Mouse (Mus musculus) bone marrow macrophage, adult 2 months (primary cell): ENCODE results near the gene Use1. TPM values are rescaled to one million over a fixed set of nuclear protein-coding genes. Genes with fewer than 3 reads are reported as not detected.

Experiments used
- H3K27ac ChIP-seq: 2 replicates; pipeline ENCODE4 v1.5.1; 2012; ENCODE audit warnings: low read depth, low read length; ENCODE audit not compliant: insufficient read depth
- H3K4me1 ChIP-seq: 2 replicates; pipeline ENCODE4 v1.6.1; 2012; ENCODE audit warnings: low read length; ENCODE audit not compliant: control insufficient read depth, insufficient read depth
- H3K4me3 ChIP-seq: 2 replicates; pipeline ENCODE4 v1.5.1; 2012; ENCODE audit warnings: mild to moderate bottlenecking, low read length, moderate library complexity; ENCODE audit not compliant: insufficient read depth
- CTCF ChIP-seq: IDR thresholded peaks from 2 replicates; pipeline ENCODE4 v1.5.1; 2012; ENCODE audit warnings: low read depth, mild to moderate bottlenecking, low read length, moderate library complexity
- POLR2A ChIP-seq: IDR thresholded peaks from 2 replicates; pipeline ENCODE4 v1.6.1; 2012; ENCODE audit warnings: mild to moderate bottlenecking, low read depth, low read length, borderline replicate concordance
- polyA plus RNA-seq: library from polyadenylated mRNA; stranded (reverse); fragments of >200 nt; gene quantifications from 2 replicates; pipeline ENCODE4 v1.2.4, GENCODE M21; 2012; ENCODE audit not compliant: missing spikeins, insufficient read depth, insufficient read length

The Use1 gene
- polyA plus RNA-seq, 1 experiment, result 131 TPM

DNA sequence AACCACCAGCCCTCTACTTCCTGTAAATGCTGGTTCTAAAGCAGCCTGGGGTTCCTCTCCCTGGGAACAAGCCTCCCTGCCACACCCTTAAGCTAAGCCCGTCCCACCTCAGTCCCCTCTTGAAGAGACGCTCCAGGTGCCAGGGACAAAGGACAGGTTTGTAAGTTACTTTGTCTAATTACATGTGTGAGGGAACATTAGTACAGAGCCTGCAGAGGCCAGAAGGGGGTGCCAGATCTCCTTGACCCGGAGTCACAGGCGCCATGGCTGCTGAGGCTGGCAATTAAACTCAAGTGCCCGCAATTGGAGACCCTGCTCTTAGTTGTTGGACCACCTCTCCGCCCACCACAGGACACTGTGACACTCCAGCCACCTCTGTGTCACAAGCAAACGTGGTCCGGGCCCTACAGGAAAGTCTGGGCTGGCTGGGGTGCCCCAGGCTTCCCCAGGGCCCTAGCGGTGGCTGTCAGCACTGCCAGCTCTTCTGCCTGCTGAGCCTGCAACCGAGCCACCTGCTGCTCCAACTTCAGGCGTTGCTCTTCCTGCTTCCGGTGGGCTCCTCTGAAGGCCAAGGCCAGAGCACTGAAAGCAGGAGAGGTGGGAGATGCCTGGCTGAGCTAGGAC is 18.7 kb downstream of the Use1 start:
- Histone ChIP-seq H3K27ac (no peak overlapping the region), H3K4me1 (peaks cover 27% of the 10 kb centered on the region), H3K4me3 (no peak overlapping the region)
- TF ChIP-seq POLR2A (no peak), CTCF (no peak)

DNA sequence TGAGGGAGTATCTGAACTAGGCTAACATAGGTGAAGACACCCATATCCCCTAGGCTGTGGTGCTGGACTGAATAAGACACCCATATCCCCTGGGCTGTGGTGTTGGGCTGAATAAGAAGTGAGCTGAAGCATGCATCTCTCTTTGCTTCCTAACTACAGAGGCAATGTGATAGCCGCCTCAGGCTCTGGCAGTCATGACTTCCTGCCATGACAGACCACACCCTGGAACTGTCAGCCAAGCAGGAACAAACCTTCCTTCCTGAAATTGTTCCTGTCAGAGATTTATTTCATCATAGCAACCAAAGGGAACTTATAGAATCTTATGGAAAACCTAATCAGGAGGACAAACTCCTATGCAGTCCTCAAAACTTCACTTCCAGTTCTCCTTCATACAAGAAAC is 21.6 kb downstream of the Use1 start:
- Histone ChIP-seq H3K4me1 (peaks cover 19% of the 10 kb centered on the region), H3K27ac (peak overlapping the region; percentile 55), H3K4me3 (no peak overlapping the region)
- TF ChIP-seq CTCF (no peak), POLR2A (no peak)

DNA sequence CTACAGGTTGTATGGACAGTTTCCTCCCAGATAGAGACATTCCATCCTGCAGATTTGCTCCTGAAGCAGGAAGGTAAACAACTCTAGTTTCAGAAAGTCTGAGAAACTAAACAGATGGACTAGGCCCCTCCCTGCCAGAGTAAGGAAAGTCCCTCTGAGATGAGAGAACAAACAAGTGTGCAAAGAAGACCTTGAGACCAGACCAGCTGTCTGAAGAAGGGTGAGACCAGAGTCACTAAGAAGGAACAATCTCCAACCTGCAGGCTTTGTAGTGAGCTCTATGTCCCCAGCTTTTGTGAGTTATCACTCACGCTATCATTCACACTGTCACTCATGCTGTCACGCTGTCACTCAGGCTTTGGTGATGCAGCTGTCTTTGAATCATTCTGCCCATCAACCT is 25.0 kb downstream of the Use1 start:
- Histone ChIP-seq H3K4me3 (no peak overlapping the region), H3K27ac (no peak overlapping the region), H3K4me1 (peaks cover 26% of the 10 kb centered on the region)
- TF ChIP-seq POLR2A (no peak), CTCF (no peak)

DNA sequence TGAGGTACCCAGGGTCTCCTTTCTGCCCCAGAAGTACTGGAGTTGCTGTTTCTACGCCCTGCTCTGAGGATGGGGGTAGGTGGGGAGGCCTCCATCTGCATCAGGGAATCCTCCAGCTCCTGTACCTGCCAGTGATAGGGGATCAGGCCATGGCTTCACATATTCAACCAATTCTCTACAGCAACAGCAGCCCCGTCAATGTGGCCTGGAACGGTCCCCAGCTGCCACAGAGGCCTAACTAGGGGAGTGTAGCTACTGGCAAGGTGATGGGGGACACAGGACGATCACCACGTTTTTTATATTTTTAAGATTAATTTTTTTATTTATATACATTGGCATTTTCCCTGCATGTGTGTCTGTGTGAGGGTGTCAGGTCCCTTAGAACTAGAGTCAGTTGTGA is 25.7 kb downstream of the Use1 start:
- TF ChIP-seq CTCF, result no peak
- TF ChIP-seq POLR2A, result no peak
- no peak overlapping the region for H3K4me3 ChIP-seq
- H3K27ac ChIP-seq, result no peak overlapping the region

DNA sequence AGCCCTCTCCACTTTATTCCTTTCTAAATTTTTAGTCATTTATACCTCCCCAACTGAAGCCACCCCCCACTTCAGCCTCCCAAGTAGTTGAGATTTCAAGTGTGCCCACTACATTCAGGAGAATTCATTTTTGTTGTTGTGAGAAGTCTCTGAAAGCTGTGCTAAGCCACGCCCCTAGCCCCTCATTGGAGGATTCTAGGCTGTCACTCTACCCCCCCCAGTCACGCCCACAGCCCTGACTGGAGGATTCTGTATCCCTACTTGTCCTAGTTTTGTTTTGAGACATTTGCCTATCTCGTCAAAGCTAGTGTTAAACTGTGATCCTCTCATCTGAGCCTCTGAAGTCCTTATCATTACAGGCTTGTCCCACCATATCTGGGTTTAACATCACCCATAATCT is 26.2 kb downstream of the Use1 start:
- H3K4me1 ChIP-seq, result peaks cover 19% of the 10 kb centered on the region
- H3K4me3 ChIP-seq, result no peak overlapping the region

More for the DNA sequence above, 25.7 kb downstream of the Use1 start:
- H3K4me1 ChIP-seq, result peaks cover 23% of the 10 kb centered on the region

DNA sequence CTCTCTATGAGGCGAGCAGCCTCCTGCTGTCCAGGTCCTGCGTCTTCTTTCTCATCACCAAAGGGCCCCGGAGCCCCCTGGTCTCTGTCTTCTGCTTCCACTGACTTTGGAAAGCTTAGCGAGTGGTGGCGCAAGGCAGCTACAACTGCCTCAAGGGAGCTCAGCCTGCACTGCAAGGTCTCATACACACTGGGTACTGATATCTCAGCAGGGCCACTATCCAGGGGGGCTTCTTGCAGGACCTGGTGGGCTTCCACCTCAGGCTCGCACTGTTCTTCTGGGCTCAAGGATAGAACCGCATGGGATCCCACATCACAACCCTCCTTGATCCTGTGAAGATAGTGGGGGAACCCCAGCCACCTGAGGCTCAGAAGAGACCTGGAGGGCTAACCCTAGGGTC is 27.8 kb downstream of the Use1 start:
- no peak overlapping the region for H3K4me3 ChIP-seq
- no peak overlapping the region for H3K27ac ChIP-seq
- peaks cover 8% of the 10 kb centered on the region for H3K4me1 ChIP-seq
- no peak for TF ChIP-seq CTCF
- no peak for TF ChIP-seq POLR2A

More for the DNA sequence above, 26.2 kb downstream of the Use1 start:
- H3K27ac ChIP-seq, result no peak overlapping the region
- TF ChIP-seq POLR2A, result no peak
- TF ChIP-seq CTCF, result no peak

DNA sequence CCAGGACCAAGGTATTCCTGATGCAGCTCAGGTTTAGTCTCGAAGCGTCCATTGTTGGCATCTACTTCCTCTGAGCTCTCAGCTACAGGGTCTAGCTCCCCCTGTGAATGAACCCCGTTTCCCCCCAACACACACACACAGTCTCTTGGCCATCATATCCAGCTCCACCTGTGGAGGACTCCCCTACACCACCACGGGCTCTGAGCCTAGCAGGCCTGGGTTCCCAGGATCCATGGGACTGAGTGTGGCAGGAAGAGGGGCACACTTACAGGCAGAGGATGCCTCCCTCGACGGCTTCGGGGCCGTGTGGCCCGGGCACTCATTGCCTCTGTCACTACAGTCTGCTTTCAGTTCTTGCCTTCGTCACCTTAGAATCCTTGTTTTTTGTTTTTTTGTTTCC is 28.4 kb downstream of the Use1 start:
- peaks cover 8% of the 10 kb centered on the region for H3K4me1 ChIP-seq
- TF ChIP-seq CTCF, result no peak
- TF ChIP-seq POLR2A, result no peak
- no peak overlapping the region for H3K4me3 ChIP-seq
- no peak overlapping the region for H3K27ac ChIP-seq

DNA sequence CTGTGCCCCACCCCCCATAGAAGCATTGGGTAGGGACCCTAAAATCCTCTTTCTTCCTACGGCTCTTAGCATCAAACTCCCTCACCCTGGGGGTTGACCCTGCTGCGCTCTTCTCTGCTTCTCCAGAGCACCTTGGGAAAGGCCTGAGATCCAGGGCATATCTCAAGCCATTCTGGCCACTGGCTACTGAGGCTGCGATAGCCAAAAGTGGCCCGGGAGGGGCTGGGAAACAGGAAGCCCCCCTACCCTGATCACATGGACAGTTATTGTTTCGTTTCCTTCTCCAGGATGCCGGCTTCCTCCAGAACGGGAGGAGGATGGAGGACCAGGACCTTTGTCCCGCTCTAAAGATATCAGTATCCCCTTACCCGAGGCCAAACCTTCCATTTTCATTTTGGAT is 29.0 kb downstream of the Use1 start, which contains the start of gene Ushbp1:
Ushbp1 (minus strand) TSS at position 174 of the 400 bp plus-strand sequence.
- TF ChIP-seq POLR2A (no peak), CTCF (no peak)
- peak within 1 kb of the TSS; percentile 44 for H3K27ac ChIP-seq
- H3K4me1 ChIP-seq, result peaks cover 8% of the 10 kb centered on the region
- H3K4me3 ChIP-seq, result no peak within 1 kb of the TSS

DNA sequence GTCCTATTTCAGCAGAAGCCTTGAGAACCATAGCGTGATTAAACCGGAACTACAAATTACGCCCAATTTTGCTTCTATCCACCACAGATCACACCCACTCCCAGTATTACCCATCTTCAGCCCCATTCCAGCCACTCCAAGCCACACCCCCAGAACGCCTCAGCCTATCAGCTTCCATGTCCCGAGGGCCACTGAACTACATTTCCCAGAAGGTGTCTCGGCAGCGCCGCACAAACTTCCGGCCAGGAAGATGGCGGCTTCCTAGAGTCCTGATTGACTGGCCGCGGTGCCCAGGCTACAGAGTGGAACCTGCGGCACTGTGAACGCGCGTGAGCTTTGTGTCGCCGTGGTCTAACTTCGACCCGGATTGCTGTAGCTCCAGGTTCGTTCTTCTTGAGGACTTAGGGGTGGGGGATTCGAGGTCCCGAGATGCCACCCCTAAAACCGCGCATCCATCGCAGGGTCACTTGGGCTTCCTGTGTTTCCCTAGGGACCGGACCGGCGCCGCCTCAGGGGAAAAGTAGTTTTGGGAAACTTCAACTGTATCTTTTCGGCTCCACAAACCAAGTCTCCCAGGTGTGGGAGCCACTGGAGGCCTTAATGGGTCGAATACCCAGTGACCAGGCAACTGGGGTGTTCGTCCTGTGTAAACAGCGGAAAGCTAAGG is 30.1 kb downstream of the Use1 start, which contains the start of gene Babam1:
Babam1 (plus strand) TSS at position 223 of the 667 bp plus-strand sequence.
- H3K27ac ChIP-seq, result peak within 1 kb of the TSS; percentile 44
- TF ChIP-seq POLR2A, result no peak
- TF ChIP-seq CTCF, result no peak
- peaks cover 8% of the 10 kb centered on the region for H3K4me1 ChIP-seq

DNA sequence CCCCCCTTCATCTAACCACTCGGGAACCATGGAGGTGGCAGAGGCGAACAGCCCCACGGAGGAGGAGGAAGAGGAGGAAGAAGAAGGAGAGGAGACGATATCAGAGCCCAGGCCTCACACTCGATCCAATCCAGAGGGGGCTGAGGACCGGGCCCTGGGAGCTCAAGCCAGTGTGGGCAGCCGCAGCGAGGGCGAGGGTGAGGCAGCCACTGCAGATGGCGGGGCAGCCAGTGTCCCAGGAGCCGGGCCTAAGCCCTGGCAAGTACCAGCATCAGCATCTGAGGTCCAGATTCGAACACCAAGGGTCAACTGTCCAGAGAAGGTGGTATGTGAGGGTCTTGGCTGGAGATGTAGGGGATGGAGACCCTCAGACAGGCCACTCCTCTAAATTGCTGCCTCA is 31.1 kb downstream of the Use1 start:
- no peak for TF ChIP-seq CTCF
- TF ChIP-seq POLR2A, result no peak
- Histone ChIP-seq H3K27ac (no peak overlapping the region), H3K4me1 (peaks cover 8% of the 10 kb centered on the region), H3K4me3 (peak overlapping the region; percentile 89)

More for the DNA sequence above, 30.1 kb downstream of the Use1 start, which contains the start of gene Babam1:
- peak within 1 kb of the TSS; percentile 89 for H3K4me3 ChIP-seq

DNA sequence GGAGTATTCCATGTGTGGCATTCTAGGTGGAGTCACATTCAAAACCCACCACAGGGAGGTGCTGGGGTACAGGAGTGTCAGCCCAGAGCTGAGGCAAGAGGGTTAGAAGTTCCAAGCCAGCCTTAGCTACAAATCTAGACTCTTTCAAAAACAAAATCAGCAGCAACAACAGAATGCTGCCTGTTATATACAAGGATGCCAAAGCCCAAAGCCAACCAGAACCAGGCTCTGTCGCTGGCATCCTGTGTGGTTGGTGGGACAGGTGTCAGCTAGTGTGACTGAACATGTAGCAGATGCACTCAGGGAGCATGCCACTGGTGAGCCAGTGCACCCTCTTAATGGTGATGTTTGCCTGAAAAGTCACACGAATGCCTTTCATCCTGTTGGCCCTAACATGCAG is 34.2 kb downstream of the Use1 start:
- TF ChIP-seq POLR2A (no peak), CTCF (no peak)
- Histone ChIP-seq H3K4me3 (no peak overlapping the region), H3K4me1 (peaks cover 24% of the 10 kb centered on the region), H3K27ac (no peak overlapping the region)
